Mouse (Mus musculus) MEL (cell line): Measurements from ENCODE around the gene Abhd15.
A peak's percentile ranks its signal among the peaks of the same experiment; 100 is the strongest.

Experiments used
- CHD1 ChIP-seq: IDR thresholded peaks from 2 replicates; pipeline ENCODE4 v1.6.1; 2012; ENCODE audit warnings: low read depth, mild to moderate bottlenecking, inconsistent platforms, low read length, improper control_type of control experiment
- CHD2 ChIP-seq: IDR thresholded peaks from 2 replicates; pipeline ENCODE4 v1.6.1; 2011; ENCODE audit warnings: low read length, improper control_type of control experiment
- CTCF ChIP-seq, 3 experiments: IDR thresholded peaks in 2 of 3; conservative IDR thresholded peaks in 1 of 3; 2 replicates each; pipeline ENCODE4 v1.5.1; 2011 to 2012; ENCODE audit warnings: low read length in 3 of 3, low read depth in 2 of 3, mild to moderate bottlenecking in 2 of 3, improper control_type of control experiment in 1 of 3, inconsistent platforms in 1 of 3, mixed read lengths in 1 of 3, moderate library complexity in 1 of 3; ENCODE audit not compliant: control insufficient read depth in 1 of 3, insufficient read depth in 1 of 3, poor library complexity in 1 of 3, severe bottlenecking in 1 of 3
- EP300 ChIP-seq, 2 experiments: IDR thresholded peaks; 2 replicates each; pipeline ENCODE4 v1.6.1; 2011; ENCODE audit warnings: improper control_type of control experiment in 2 of 2, low read length in 2 of 2, low read depth in 1 of 2, mild to moderate bottlenecking in 1 of 2
- HCFC1 ChIP-seq: IDR thresholded peaks from 2 replicates; pipeline ENCODE4 v1.6.1; 2012; ENCODE audit warnings: low read depth, mild to moderate bottlenecking, inconsistent platforms, low read length, improper control_type of control experiment, moderate library complexity
- MAFK ChIP-seq: IDR thresholded peaks from 2 replicates; pipeline ENCODE4 v1.6.1; 2011; ENCODE audit warnings: low read depth, mild to moderate bottlenecking, low read length, improper control_type of control experiment, borderline replicate concordance
- MAX ChIP-seq: IDR thresholded peaks from 2 replicates; pipeline ENCODE4 v1.6.1; 2011; ENCODE audit warnings: low read length, improper control_type of control experiment
- MAZ ChIP-seq: IDR thresholded peaks from 2 replicates; pipeline ENCODE4 v1.6.1; 2012; ENCODE audit warnings: low read depth, mild to moderate bottlenecking, inconsistent platforms, low read length, improper control_type of control experiment
- POLR2A ChIP-seq, 2 experiments: IDR thresholded peaks; 2 replicates each; pipeline ENCODE4 v1.6.1; 2011 to 2012; ENCODE audit warnings: low read length in 2 of 2, mild to moderate bottlenecking in 2 of 2, control low read depth in 1 of 2, improper control_type of control experiment in 1 of 2, low read depth in 1 of 2, moderate library complexity in 1 of 2; ENCODE audit not compliant: control insufficient read depth in 1 of 2, insufficient read depth in 1 of 2, poor library complexity in 1 of 2
- TBP ChIP-seq: IDR thresholded peaks from 2 replicates; pipeline ENCODE4 v1.8.0; 2011; ENCODE audit warnings: low read depth, low read length, improper control_type of control experiment
- ZNF384 ChIP-seq: IDR thresholded peaks from 2 replicates; pipeline ENCODE4 v1.6.1; 2012; ENCODE audit warnings: low read depth, mild to moderate bottlenecking, inconsistent platforms, low read length, improper control_type of control experiment

DNA sequence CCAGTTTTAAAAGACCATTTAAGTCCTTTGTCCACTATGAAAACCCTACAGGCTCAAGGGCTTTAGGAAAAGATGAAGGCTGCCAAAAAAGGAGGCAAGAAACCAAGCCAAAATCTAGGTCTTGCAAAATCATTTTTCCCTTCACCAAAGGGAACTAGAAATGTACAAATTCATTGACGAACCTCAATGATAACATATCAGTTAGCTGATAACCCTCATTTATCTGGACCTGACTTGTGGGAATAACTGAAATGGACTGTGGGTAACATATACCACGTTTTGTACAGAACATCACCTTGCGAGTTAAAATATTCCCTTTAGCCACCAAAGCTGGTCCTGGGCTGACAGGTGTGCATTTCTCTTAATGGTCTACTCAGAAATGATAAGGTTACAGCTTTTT is 14.7 kb downstream of the Abhd15 start:
- TF ChIP-seq TBP (no peak), POLR2A (IDR thresholded peaks at IDR 0.05; ENCODE audit: control insufficient read depth in 1 of 2, insufficient read depth in 1 of 2, low read depth in 1 of 2, low read length in 2 of 2, poor library complexity in 1 of 2) (no peak), MAFK (no peak), EP300 (IDR thresholded peaks at IDR 0.05; ENCODE audit: low read depth in 1 of 2, low read length in 2 of 2) (peak; percentile 52 to 62; a peak in 2 of 4 replicates), MAX (no peak), HCFC1 (no peak), ZNF384 (no peak), CTCF (IDR thresholded peaks at IDR 0.05 in 2 of 3, conservative IDR thresholded peaks at IDR 0.05 in 1 of 3; ENCODE audit: control insufficient read depth in 1 of 3, insufficient read depth in 1 of 3, low read depth in 2 of 3, low read length in 3 of 3, poor library complexity in 1 of 3, severe bottlenecking in 1 of 3) (no peak), MAZ (no peak), CHD2 (no peak), CHD1 (no peak)
